Mouse (Mus musculus) testis, adult 2 months (tissue): Measurements from ENCODE around the gene Gm17545.

ENCODE experiments used
- CTCF ChIP-seq: fragments of 200-500 bp; IDR thresholded peaks from 2 replicates; pipeline ENCODE4 v1.5.1; 2012; ENCODE audit warnings: low read depth, mild to moderate bottlenecking, inconsistent platforms, low read length, moderate library complexity; ENCODE audit not compliant: control insufficient read depth, insufficient read depth, insufficient replicate concordance
- POLR2A ChIP-seq: fragments of 200-500 bp; IDR thresholded peaks from 2 replicates; pipeline ENCODE4 v1.6.1; 2012; ENCODE audit warnings: low read depth, mild to moderate bottlenecking, inconsistent platforms, low read length, moderate library complexity; ENCODE audit not compliant: control insufficient read depth

GRCm38 (mm10) chr9:22424719-22425118 lies 29.4 kb upstream of the Gm17545 start:
- no peak for TF ChIP-seq CTCF
- TF ChIP-seq POLR2A = no peak
